Mouse (Mus musculus) ovary, postnatal 10 days (tissue): ENCODE data around the gene Usp12.
A peak's percentile ranks its signal among the peaks of the same experiment; 100 is the strongest.
"Not testable (repeated sequence)": the region's sequence is repeated elsewhere in the genome, so short reads cannot be mapped to it uniquely, and the experiment has no call there.

Source experiments
- DNase-seq: peaks from one replicate; pipeline ENCODE4 v3.0.0; 2022; ENCODE audit warnings: low spot score

Gene Usp12

GRCm38 (mm10) chr5:146736970-146737495 is 57.8 kb downstream of the Usp12 start:
- DNase-seq, result no peak

GRCm38 (mm10) chr5:146736348-146736747 is 58.5 kb downstream of the Usp12 start:
- DNase-seq, result no peak

GRCm38 (mm10) chr5:146735054-146735453 is 59.8 kb downstream of the Usp12 start:
- DNase-seq, result not testable (repeated sequence)

- DNase-seq, result no peak
Observed at GRCm38 (mm10) chr5:146733888-146734640, 60.7 kb downstream of the Usp12 start.

- DNase-seq, result no peak
Observed at GRCm38 (mm10) chr5:146733372-146733771, 61.4 kb downstream of the Usp12 start.

GRCm38 (mm10) chr5:146727006-146727405 is 67.8 kb downstream of the Usp12 start:
- no peak for DNase-seq

GRCm38 (mm10) chr5:146724956-146725355 is 69.8 kb downstream of the Usp12 start:
- DNase-seq, result no peak

- no peak for DNase-seq
Observed at GRCm38 (mm10) chr5:146723452-146723851, 71.4 kb downstream of the Usp12 start.

- DNase-seq, result no peak
Observed at GRCm38 (mm10) chr5:146722226-146722625, 72.6 kb downstream of the Usp12 start.

- DNase-seq, result no peak
Observed at GRCm38 (mm10) chr5:146719584-146720356, 75.0 kb downstream of the Usp12 start.

- no peak for DNase-seq
Observed at GRCm38 (mm10) chr5:146713836-146714235, 81.0 kb downstream of the Usp12 start.

- DNase-seq, result no peak
Observed at GRCm38 (mm10) chr5:146713088-146713487, 81.7 kb downstream of the Usp12 start.

GRCm38 (mm10) chr5:146712282-146712918 is 82.4 kb downstream of the Usp12 start:
- no peak for DNase-seq

- DNase-seq, result no peak
Observed at GRCm38 (mm10) chr5:146709361-146709760, 85.4 kb downstream of the Usp12 start.

- DNase-seq, result peak; percentile 85
Observed at GRCm38 (mm10) chr5:146705815-146706408, 88.9 kb downstream of the Usp12 start.

GRCm38 (mm10) chr5:146705411-146705810 is 89.4 kb downstream of the Usp12 start:
- no peak for DNase-seq

- no peak for DNase-seq
Observed at GRCm38 (mm10) chr5:146704241-146704640, 90.6 kb downstream of the Usp12 start.

GRCm38 (mm10) chr5:146703710-146704121 is 91.1 kb downstream of the Usp12 start:
- DNase-seq, result no peak

- no peak for DNase-seq
Observed at GRCm38 (mm10) chr5:146700099-146700498, 94.7 kb downstream of the Usp12 start.

- DNase-seq, result no peak
Observed at GRCm38 (mm10) chr5:146699433-146700019, 95.3 kb downstream of the Usp12 start.

- DNase-seq, result no peak
Observed at GRCm38 (mm10) chr5:146695543-146695942, 99.3 kb downstream of the Usp12 start.

- DNase-seq, result no peak
Observed at GRCm38 (mm10) chr5:146692976-146693361, 101.8 kb downstream of the Usp12 start.
